Mouse (Mus musculus) spleen, adult 2 months (tissue): ENCODE data around the gene Loxl4. TPM values are rescaled to one million over a fixed set of nuclear protein-coding genes. Genes with fewer than 3 reads are reported as not detected.

Experiments
- DNase-seq, 2 experiments: peaks; one replicate each; pipeline versions ENCODE4 v3.0.0 to v3.0.0-alpha.2; 2012 to 2021; ENCODE audit warnings: low spot score in 2 of 2, low read depth in 1 of 2
- H3K27ac ChIP-seq: fragments of 200-500 bp; 2 replicates; pipeline ENCODE4 v1.5.1; 2012; ENCODE audit warnings: low read length, inconsistent platforms; ENCODE audit not compliant: insufficient read depth
- H3K27me3 ChIP-seq: fragments of 200-500 bp; 2 replicates; pipeline ENCODE4 v1.6.1; 2012; ENCODE audit warnings: mild to moderate bottlenecking, moderate library complexity, low read length, inconsistent platforms; ENCODE audit not compliant: control insufficient read depth, insufficient read depth
- H3K36me3 ChIP-seq: fragments of 200-500 bp; 2 replicates; pipeline ENCODE4 v1.6.1; 2012; ENCODE audit warnings: mild to moderate bottlenecking, low read length, inconsistent platforms; ENCODE audit not compliant: control insufficient read depth, insufficient read depth
- H3K4me1 ChIP-seq: fragments of 200-500 bp; 2 replicates; pipeline ENCODE4 v1.6.1; 2011; ENCODE audit warnings: inconsistent platforms; ENCODE audit not compliant: control insufficient read depth, insufficient read depth, insufficient read length
- H3K4me3 ChIP-seq: fragments of 200-500 bp; 2 replicates; pipeline ENCODE4 v1.5.1; 2011; ENCODE audit warnings: mild to moderate bottlenecking, inconsistent platforms; ENCODE audit not compliant: insufficient read depth, insufficient read length; ENCODE audit errors: extremely low read depth
- CTCF ChIP-seq: fragments of 200-500 bp; IDR thresholded peaks from 2 replicates; pipeline ENCODE4 v1.5.1; 2011; ENCODE audit warnings: mild to moderate bottlenecking, inconsistent platforms; ENCODE audit not compliant: insufficient read depth, insufficient read length, insufficient replicate concordance; ENCODE audit errors: extremely low read depth
- POLR2A ChIP-seq: fragments of 200-500 bp; IDR thresholded peaks from 2 replicates; pipeline ENCODE4 v1.6.1; 2011; ENCODE audit warnings: low read depth, low read length, inconsistent platforms
- WGBS: fragments of 180-500 bp; shearing (Covaris S2); methylation state at CpG from one replicate; pipeline ENCODE4 v1.1.7; 2018; 5-methylcytosine and 5-hydroxymethylcytosine counted together
- polyA plus RNA-seq: library from polyadenylated mRNA; depleted of rRNA; stranded (reverse); fragments of >200 nt; gene quantifications from 2 replicates; pipeline ENCODE4 v1.2.3, GENCODE M21; 2012

Gene Loxl4
- polyA plus RNA-seq, 1 experiment: 0.61 TPM

DNA sequence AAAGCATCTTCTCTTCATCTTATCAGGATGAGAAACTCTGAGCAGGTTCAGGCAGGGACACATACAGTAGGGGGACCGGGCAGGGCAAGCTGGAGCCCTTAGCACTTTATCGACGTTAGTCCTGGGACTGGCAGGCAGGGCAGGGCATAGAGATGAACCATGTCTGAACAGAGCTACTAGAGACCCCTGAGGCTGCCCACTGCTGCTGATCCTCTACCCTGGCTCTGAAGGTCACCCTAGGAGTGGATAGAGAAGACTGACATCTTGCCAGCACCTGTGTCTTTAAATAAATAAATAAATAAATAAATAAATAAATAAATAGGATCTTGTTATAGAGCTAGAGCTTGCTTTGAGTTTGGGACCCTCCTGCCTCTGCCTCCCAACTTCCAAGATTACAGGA, 2.9 kb downstream of the Loxl4 start:
- no peaks in the 10 kb centered on the region for H3K27me3 ChIP-seq
- no peak for DNase-seq
- TF ChIP-seq POLR2A: no peak
- no peak for TF ChIP-seq CTCF
- H3K36me3 ChIP-seq: no peaks in the 10 kb centered on the region
- no peak overlapping the region for H3K27ac ChIP-seq
- no peak overlapping the region for H3K4me3 ChIP-seq
- 91% methylated on average over 3 of the region's 3 CpGs for WGBS
- H3K4me1 ChIP-seq: peaks cover 3% of the 10 kb centered on the region; the same call in 1 of the 2 replicates

DNA sequence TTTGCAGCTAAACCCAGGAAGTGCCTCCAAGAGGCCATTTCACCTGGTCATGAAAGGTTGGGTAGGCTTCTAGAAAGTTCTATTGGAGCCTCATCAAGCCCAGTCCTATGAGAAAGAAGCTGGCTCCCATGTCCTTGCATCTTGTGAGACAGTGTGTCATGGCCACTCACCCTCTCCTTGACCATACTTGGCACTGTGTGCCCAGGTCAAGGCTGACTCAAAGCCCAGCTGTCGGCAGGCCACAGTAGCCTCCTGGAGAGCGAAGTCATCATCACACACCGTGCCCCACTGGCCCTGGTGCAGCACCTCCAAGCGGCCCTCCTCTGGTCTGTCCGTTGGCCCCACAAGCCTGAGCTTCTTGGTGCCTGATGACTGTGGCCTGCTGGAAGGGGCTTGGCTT, 4.5 kb downstream of the Loxl4 start:
- Histone ChIP-seq H3K4me3 (no peak overlapping the region), H3K4me1 (peaks cover 3% of the 10 kb centered on the region; the same call in 1 of the 2 replicates), H3K27ac (no peak overlapping the region), H3K27me3 (no peaks in the 10 kb centered on the region), H3K36me3 (no peaks in the 10 kb centered on the region)
- WGBS: 90% methylated on average over 5 of the region's 5 CpGs
- DNase-seq: no peak
- TF ChIP-seq POLR2A: no peak
- no peak for TF ChIP-seq CTCF

DNA sequence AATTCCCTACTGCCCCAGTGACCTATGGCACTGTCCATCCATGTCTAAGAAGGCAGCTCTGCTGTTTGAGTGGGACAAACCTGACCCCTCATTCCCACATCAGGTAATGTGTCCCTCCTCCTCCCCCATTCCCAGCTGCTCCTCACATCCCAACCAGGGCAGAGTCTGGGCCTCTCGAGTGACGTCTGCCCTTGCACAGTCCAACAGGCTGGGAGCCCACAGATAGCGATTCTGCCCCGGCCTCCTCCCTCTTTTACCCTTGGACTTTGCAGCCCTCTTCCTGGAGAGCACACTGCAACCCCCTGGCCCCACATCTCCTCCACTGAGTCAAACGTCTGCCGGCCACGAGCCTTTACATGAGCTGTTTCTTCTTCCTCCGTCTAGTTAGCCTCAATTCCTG, 10.0 kb downstream of the Loxl4 start:
- Histone ChIP-seq H3K4me3 (no peak overlapping the region), H3K36me3 (no peaks in the 10 kb centered on the region), H3K27ac (no peak overlapping the region), H3K27me3 (no peaks in the 10 kb centered on the region), H3K4me1 (no peaks in the 10 kb centered on the region)
- no peak for DNase-seq
- 85% methylated on average over 8 of the region's 8 CpGs for WGBS
- TF ChIP-seq CTCF (no peak), POLR2A (no peak)

DNA sequence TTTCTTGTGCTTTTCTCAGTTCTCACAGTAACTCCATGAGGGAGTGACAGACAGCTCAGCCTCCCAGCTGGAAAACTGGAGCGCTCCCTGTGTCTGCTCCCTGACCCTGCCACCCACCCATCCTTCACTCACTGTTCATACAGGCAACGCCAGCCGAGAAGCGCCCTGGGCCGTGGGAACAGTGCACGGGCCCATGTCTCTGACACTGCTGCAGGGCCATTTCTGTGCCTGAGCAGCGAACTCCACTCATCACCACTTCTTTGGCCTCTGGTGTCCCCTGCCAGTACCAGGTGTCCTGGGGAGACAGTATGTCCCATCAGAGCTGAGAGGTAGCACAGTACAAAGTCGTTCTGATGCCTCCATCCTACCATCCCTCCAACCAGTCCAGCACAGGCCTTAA, 10.6 kb downstream of the Loxl4 start:
- Histone ChIP-seq H3K36me3 (no peaks in the 10 kb centered on the region), H3K27me3 (no peaks in the 10 kb centered on the region), H3K4me1 (no peaks in the 10 kb centered on the region), H3K4me3 (no peak overlapping the region), H3K27ac (no peak overlapping the region)
- no peak for TF ChIP-seq CTCF
- TF ChIP-seq POLR2A: no peak
- 91% methylated on average over 8 of the region's 8 CpGs for whole genome bisulfite sequencing
- no peak for DNase-seq

DNA sequence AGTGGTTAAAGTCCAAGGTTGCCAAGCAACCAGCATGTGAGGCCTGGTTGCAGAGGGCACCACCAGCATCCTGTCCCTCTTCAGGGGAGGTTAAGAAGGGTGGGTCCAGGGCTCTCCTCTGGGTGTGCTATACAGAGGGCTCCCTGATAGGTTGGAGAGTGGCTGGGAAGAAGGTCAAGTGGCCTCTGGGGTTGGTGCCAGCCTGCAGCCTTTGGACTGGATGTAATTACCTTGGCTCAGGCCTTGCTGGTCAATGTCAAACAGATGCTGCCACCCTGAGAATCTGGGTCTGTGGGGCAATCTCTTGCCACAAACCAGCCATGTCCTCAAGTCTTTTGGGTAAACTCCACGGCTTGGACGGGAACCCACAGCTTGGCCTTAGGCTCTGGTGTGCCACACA, 11.2 kb downstream of the Loxl4 start:
- no peak overlapping the region for H3K27ac ChIP-seq
- no peaks in the 10 kb centered on the region for H3K4me1 ChIP-seq
- 93% methylated on average over 2 of the region's 2 CpGs for WGBS
- no peak for DNase-seq
- no peaks in the 10 kb centered on the region for H3K27me3 ChIP-seq
- no peak overlapping the region for H3K4me3 ChIP-seq
- TF ChIP-seq CTCF (no peak), POLR2A (no peak)
- no peaks in the 10 kb centered on the region for H3K36me3 ChIP-seq

DNA sequence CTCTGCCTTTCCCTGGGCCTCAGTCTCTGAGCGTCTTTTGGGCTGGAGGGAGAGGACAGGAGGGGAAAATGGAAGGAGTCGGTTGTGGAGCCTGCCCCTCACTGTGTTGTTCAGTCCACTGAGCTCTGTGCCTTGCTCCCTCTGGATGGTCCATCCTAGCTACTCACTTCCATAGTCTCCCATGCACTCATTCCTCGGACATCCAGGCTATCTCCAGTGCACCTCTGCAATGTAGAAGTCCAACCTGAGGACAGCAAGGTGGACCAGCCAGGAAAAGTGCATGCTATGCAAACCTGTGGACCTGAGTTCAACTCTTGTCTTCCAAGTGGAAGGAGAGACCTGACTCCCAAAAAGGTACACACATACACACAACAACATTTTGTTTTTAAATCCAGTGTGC, 12.0 kb downstream of the Loxl4 start:
- Histone ChIP-seq H3K4me1 (no peaks in the 10 kb centered on the region), H3K27ac (no peak overlapping the region), H3K4me3 (no peak overlapping the region), H3K36me3 (no peaks in the 10 kb centered on the region), H3K27me3 (no peaks in the 10 kb centered on the region)
- no peak for TF ChIP-seq POLR2A
- no peak for TF ChIP-seq CTCF
- 83% methylated on average over 3 of the region's 3 CpGs for WGBS
- no peak for DNase-seq

DNA sequence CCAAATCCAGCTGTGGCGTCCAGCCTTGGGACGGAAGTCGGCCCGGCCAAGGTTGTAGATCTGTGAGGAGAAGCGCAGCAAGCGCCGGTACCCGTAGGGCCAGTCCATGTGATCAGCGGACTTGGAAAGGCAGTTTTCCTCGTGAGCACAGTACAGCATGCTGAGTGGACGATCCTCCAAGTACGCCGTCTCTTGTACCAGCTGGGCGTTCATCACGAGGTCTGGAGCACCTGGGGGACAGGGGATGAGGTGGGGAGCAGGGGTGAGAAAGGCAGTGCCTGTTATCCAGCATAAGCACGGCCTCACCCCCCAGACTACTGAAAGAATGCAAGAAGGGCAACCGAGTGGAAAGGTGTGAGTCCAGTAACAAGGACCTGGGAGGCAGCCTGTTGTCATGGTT, 12.7 kb downstream of the Loxl4 start:
- H3K27me3 ChIP-seq: no peaks in the 10 kb centered on the region
- peaks cover 2% of the 10 kb centered on the region; the same call in 1 of the 2 replicates for H3K36me3 ChIP-seq
- no peak for DNase-seq
- no peak overlapping the region for H3K4me3 ChIP-seq
- TF ChIP-seq POLR2A (no peak), CTCF (no peak)
- no peaks in the 10 kb centered on the region for H3K4me1 ChIP-seq
- 89% methylated on average over 17 of the region's 17 CpGs for WGBS
- H3K27ac ChIP-seq: no peak overlapping the region
